Mouse (Mus musculus): ENCODE results near the gene Dusp3. TPM values are rescaled to one million over a fixed set of nuclear protein-coding genes. Genes with fewer than 3 reads are reported as not detected.

Gene Dusp3
- polyA plus RNA-seq, 1 experiment from 2014 or later, result 9.3 TPM

GRCm38 (mm10) chr11:101924441-101924976, 62.3 kb downstream of the Dusp3 start:
- Histone ChIP-seq H3K36me3 (no peaks in the 10 kb centered on the region), H3K4me1 (0 out of 2 replicates have a peak, but pooled peaks cover 4% of the 10 kb centered on the region), H3K9me3 (no peaks in the 10 kb centered on the region), H3K27me3 (peaks cover 15% of the 10 kb centered on the region), H3K4me2 (replicated peaks) (no peak overlapping the region), H3K4me3 (no peak overlapping the region), H3K27ac (replicated peaks) (no peak overlapping the region), H3K9ac (replicated peaks) (no peak overlapping the region)
- no peak for ATAC-seq (ENCODE audit: low FRiP score, low read depth)
- 77% methylated on average over 18 of the region's 19 CpGs for WGBS

GRCm38 (mm10) chr11:101923988-101924387, 62.8 kb downstream of the Dusp3 start:
- ATAC-seq (ENCODE audit: low FRiP score, low read depth), result no peak
- Histone ChIP-seq H3K4me3 (no peak overlapping the region), H3K9ac (replicated peaks) (no peak overlapping the region), H3K4me1 (0 out of 2 replicates have a peak, but pooled peaks cover 4% of the 10 kb centered on the region), H3K4me2 (replicated peaks) (no peak overlapping the region), H3K27ac (replicated peaks) (no peak overlapping the region), H3K36me3 (no peaks in the 10 kb centered on the region), H3K27me3 (peaks cover 17% of the 10 kb centered on the region), H3K9me3 (no peaks in the 10 kb centered on the region)
- 76% methylated on average over 6 of the region's 6 CpGs for WGBS

GRCm38 (mm10) chr11:101921361-101921952, 65.4 kb downstream of the Dusp3 start:
- Histone ChIP-seq H3K4me3 (no peak overlapping the region), H3K9me3 (no peaks in the 10 kb centered on the region), H3K27ac (replicated peaks) (no peak overlapping the region), H3K9ac (replicated peaks) (no peak overlapping the region), H3K27me3 (peaks cover 43% of the 10 kb centered on the region), H3K4me2 (replicated peaks) (no peak overlapping the region), H3K36me3 (no peaks in the 10 kb centered on the region), H3K4me1 (no peaks in the 10 kb centered on the region)
- ATAC-seq (ENCODE audit: low FRiP score, low read depth), result no peak
- WGBS, result 85% methylated on average over 12 of the region's 12 CpGs

Other genes with a start within 250 kb of the Dusp3 start
- 4.1 and 4.3 TPM in 2 replicates for gene Etv4, start 201.6 kb downstream of the Dusp3 start, polyA plus RNA-seq (2016; fragmentation: Nextera tagmentation; extraction: Ambion mirVana)
- 0.23 TPM in 1 of 2 replicates, not detected in the other for gene Meox1, start 92.6 kb downstream of the Dusp3 start, polyA plus RNA-seq (2016; fragmentation: Nextera tagmentation; extraction: Ambion mirVana)
- gene Sost, start 20.0 kb downstream of the Dusp3 start, polyA plus RNA-seq (2016; fragmentation: Nextera tagmentation; extraction: Ambion mirVana), result 0.17 and 0.25 TPM in 2 replicates
- not detected in 2 replicates for gene Cfap97d1, start 2.7 kb downstream of the Dusp3 start, polyA plus RNA-seq (2016; fragmentation: Nextera tagmentation; extraction: Ambion mirVana)
- 32.1 and 33.2 TPM in 2 replicates for gene Mpp3, start 41.4 kb upstream of the Dusp3 start, polyA plus RNA-seq (2016; fragmentation: Nextera tagmentation; extraction: Ambion mirVana)
- gene Cd300lg, start 54.5 kb upstream of the Dusp3 start, polyA plus RNA-seq (2016; fragmentation: Nextera tagmentation; extraction: Ambion mirVana), result 0.19 and 0.34 TPM in 2 replicates
- gene Mpp2, start 101.5 kb upstream of the Dusp3 start, polyA plus RNA-seq (2016; fragmentation: Nextera tagmentation; extraction: Ambion mirVana), result 21.7 and 23.3 TPM in 2 replicates
- gene Ppy, start 114.3 kb upstream of the Dusp3 start, polyA plus RNA-seq (2016; fragmentation: Nextera tagmentation; extraction: Ambion mirVana), result not detected in 2 replicates
- gene Pyy, start 120.8 kb upstream of the Dusp3 start, polyA plus RNA-seq (2016; fragmentation: Nextera tagmentation; extraction: Ambion mirVana), result not detected in 2 replicates
- gene Nags, start 158.5 kb upstream of the Dusp3 start, polyA plus RNA-seq (2016; fragmentation: Nextera tagmentation; extraction: Ambion mirVana), result not detected in 2 replicates
- 33.9 and 38.5 TPM in 2 replicates for gene Tmem101, start 169.4 kb upstream of the Dusp3 start, polyA plus RNA-seq (2016; fragmentation: Nextera tagmentation; extraction: Ambion mirVana)
- gene Lsm12, start 198.3 kb upstream of the Dusp3 start, polyA plus RNA-seq (2016; fragmentation: Nextera tagmentation; extraction: Ambion mirVana), result 112 and 119 TPM in 2 replicates
- 27.6 and 29.7 TPM in 2 replicates for gene G6pc3, start 202.6 kb upstream of the Dusp3 start, polyA plus RNA-seq (2016; fragmentation: Nextera tagmentation; extraction: Ambion mirVana)
- gene Hdac5, start 243.2 kb upstream of the Dusp3 start, polyA plus RNA-seq (2016; fragmentation: Nextera tagmentation; extraction: Ambion mirVana), result 98.4 and 106 TPM in 2 replicates

Data from midbrain, embryonic 12.5 days (tissue).